Mouse (Mus musculus) liver, embryonic 12.5 days (tissue): Measurements from ENCODE around the gene Mme. TPM values are rescaled to one million over a fixed set of nuclear protein-coding genes. Genes with fewer than 3 reads are reported as not detected.

ENCODE experiments used
- ATAC-seq: fragments of 200-750 bp; cut with Nextera tagmentation; 2 replicates; pipeline ENCODE4 v1.8.0; 2017; ENCODE audit warnings: moderate number of reproducible peaks, mild to moderate bottlenecking, moderate library complexity
- H3K27ac ChIP-seq: fragments of 300-500 bp; sonication (generic); 2 replicates; pipeline ENCODE4 v1.5.1; 2016; ENCODE audit warnings: mild to moderate bottlenecking
- H3K27me3 ChIP-seq: fragments of 300-500 bp; sonication (generic); replicated peaks from 2 replicates; pipeline ENCODE4 v1.6.1; 2016; ENCODE audit warnings: mild to moderate bottlenecking, moderate library complexity
- H3K36me3 ChIP-seq: fragments of 300-500 bp; sonication (generic); 2 replicates; pipeline ENCODE4 v1.6.1; 2016; ENCODE audit warnings: mild to moderate bottlenecking, moderate library complexity
- H3K4me1 ChIP-seq: fragments of 300-500 bp; sonication (generic); 2 replicates; pipeline ENCODE4 v1.6.1; 2016
- H3K4me2 ChIP-seq: fragments of 300-500 bp; sonication (generic); 2 replicates; pipeline ENCODE4 v1.6.1; 2016; ENCODE audit warnings: mild to moderate bottlenecking, moderate library complexity
- H3K4me3 ChIP-seq: fragments of 300-500 bp; sonication (generic); 2 replicates; pipeline ENCODE4 v1.5.1; 2016; ENCODE audit warnings: mild to moderate bottlenecking, moderate library complexity
- H3K9ac ChIP-seq: fragments of 300-500 bp; sonication (generic); 2 replicates; pipeline ENCODE4 v1.6.1; 2016; ENCODE audit warnings: mild to moderate bottlenecking, moderate library complexity
- H3K9me3 ChIP-seq: fragments of 300-500 bp; sonication (generic); replicated peaks from 2 replicates; pipeline ENCODE4 v1.6.1; 2016; ENCODE audit warnings: mild to moderate bottlenecking, moderate library complexity
- WGBS: fragments of 180-500 bp; shearing (Covaris S2); methylation state at CpG from one replicate; pipeline ENCODE4 v1.1.7; 2016; ENCODE audit not compliant: insufficient replicate concordance; 5-methylcytosine and 5-hydroxymethylcytosine counted together
- polyA plus RNA-seq: library from polyadenylated mRNA; unstranded; fragments of >200 nt; fragmentation: Nextera tagmentation; extraction: Ambion mirVana; gene quantifications from 2 replicates; pipeline ENCODE4 v1.2.1, GENCODE M21; 2016

Gene Mme
- polyA plus RNA-seq, result 0.12 and 0.48 TPM in 2 replicates

GRCm38 (mm10) chr3:63241099-63241587 lies at the start of gene Mme:
Gene Mme (plus strand): TSS chr3:63241537.
- ATAC-seq, result no peak
- H3K27me3 ChIP-seq, result no peaks in the 10 kb centered on the region
- H3K4me2 ChIP-seq, result no peak within 1 kb of the TSS
- H3K27ac ChIP-seq, result no peak within 1 kb of the TSS
- no peaks in the 10 kb centered on the region for H3K36me3 ChIP-seq
- H3K9ac ChIP-seq, result no peak within 1 kb of the TSS
- H3K4me1 ChIP-seq, result no peaks in the 10 kb centered on the region
- H3K4me3 ChIP-seq, result no peak within 1 kb of the TSS
- WGBS, result 75% methylated on average over 7 of the region's 7 CpGs
- no peaks in the 10 kb centered on the region for H3K9me3 ChIP-seq

GRCm38 (mm10) chr3:63196565-63196964 lies 44.8 kb upstream of the Mme start:
- Histone ChIP-seq H3K9ac (no peak overlapping the region), H3K27me3 (no peaks in the 10 kb centered on the region), H3K27ac (no peak overlapping the region), H3K36me3 (no peaks in the 10 kb centered on the region), H3K4me3 (no peak overlapping the region), H3K9me3 (no peaks in the 10 kb centered on the region), H3K4me1 (no peaks in the 10 kb centered on the region), H3K4me2 (no peak overlapping the region)
- 80% methylated on average over 3 of the region's 3 CpGs for WGBS
- ATAC-seq, result no peak

GRCm38 (mm10) chr3:63198026-63198425 lies 43.3 kb upstream of the Mme start:
- no peak for ATAC-seq
- no peaks in the 10 kb centered on the region for H3K9me3 ChIP-seq
- no peak overlapping the region for H3K4me3 ChIP-seq
- H3K27me3 ChIP-seq, result no peaks in the 10 kb centered on the region
- no peak overlapping the region for H3K27ac ChIP-seq
- no peak overlapping the region for H3K4me2 ChIP-seq
- no peaks in the 10 kb centered on the region for H3K36me3 ChIP-seq
- no peak overlapping the region for H3K9ac ChIP-seq
- no peaks in the 10 kb centered on the region for H3K4me1 ChIP-seq
- 78% methylated on average over 2 of the region's 2 CpGs for WGBS

GRCm38 (mm10) chr3:63221867-63222591 lies 19.3 kb upstream of the Mme start:
- WGBS, result 67% methylated on average over 4 of the region's 4 CpGs
- no peak for ATAC-seq
- no peak overlapping the region for H3K4me2 ChIP-seq
- no peak overlapping the region for H3K27ac ChIP-seq
- no peaks in the 10 kb centered on the region for H3K36me3 ChIP-seq
- H3K4me3 ChIP-seq, result no peak overlapping the region
- H3K9ac ChIP-seq, result no peak overlapping the region
- H3K27me3 ChIP-seq, result no peaks in the 10 kb centered on the region
- H3K4me1 ChIP-seq, result no peaks in the 10 kb centered on the region
- no peaks in the 10 kb centered on the region for H3K9me3 ChIP-seq

GRCm38 (mm10) chr3:63223676-63224075 lies 17.7 kb upstream of the Mme start:
- Histone ChIP-seq H3K4me3 (no peak overlapping the region), H3K4me2 (no peak overlapping the region), H3K27ac (no peak overlapping the region), H3K9ac (no peak overlapping the region), H3K4me1 (no peaks in the 10 kb centered on the region), H3K36me3 (no peaks in the 10 kb centered on the region), H3K27me3 (no peaks in the 10 kb centered on the region), H3K9me3 (no peaks in the 10 kb centered on the region)
- WGBS, result 76% methylated on average over 1 of the region's 1 CpGs
- ATAC-seq, result no peak

- 48% methylated on average over 2 of the region's 2 CpGs for whole genome bisulfite sequencing
- no peak overlapping the region for H3K4me2 ChIP-seq
- no peaks in the 10 kb centered on the region for H3K27me3 ChIP-seq
- no peak overlapping the region for H3K9ac ChIP-seq
- H3K36me3 ChIP-seq, result no peaks in the 10 kb centered on the region
- no peak overlapping the region for H3K27ac ChIP-seq
- no peak for ATAC-seq
- no peaks in the 10 kb centered on the region for H3K9me3 ChIP-seq
- no peak overlapping the region for H3K4me3 ChIP-seq
- no peaks in the 10 kb centered on the region for H3K4me1 ChIP-seq
Observed at GRCm38 (mm10) chr3:63235957-63236356, 5.4 kb upstream of the Mme start.

- H3K4me2 ChIP-seq, result no peak overlapping the region
- no peaks in the 10 kb centered on the region for H3K36me3 ChIP-seq
- no peak overlapping the region for H3K9ac ChIP-seq
- H3K9me3 ChIP-seq, result no peaks in the 10 kb centered on the region
- ATAC-seq, result no peak
- no peaks in the 10 kb centered on the region for H3K4me1 ChIP-seq
- no peaks in the 10 kb centered on the region for H3K27me3 ChIP-seq
- H3K27ac ChIP-seq, result no peak overlapping the region
- H3K4me3 ChIP-seq, result no peak overlapping the region
Observed at GRCm38 (mm10) chr3:63243721-63244120, 2.4 kb downstream of the Mme start.

GRCm38 (mm10) chr3:63272091-63272490 lies 30.8 kb downstream of the Mme start:
- WGBS, result 67% methylated on average over 2 of the region's 2 CpGs

GRCm38 (mm10) chr3:63294316-63294715 lies 53.0 kb downstream of the Mme start:
- no peak overlapping the region for H3K27ac ChIP-seq
- H3K9ac ChIP-seq, result no peak overlapping the region
- no peak overlapping the region for H3K4me3 ChIP-seq
- H3K4me2 ChIP-seq, result no peak overlapping the region
- ATAC-seq, result no peak
- H3K4me1 ChIP-seq, result no peaks in the 10 kb centered on the region
- peaks cover 29% of the 10 kb centered on the region for H3K27me3 ChIP-seq
- H3K9me3 ChIP-seq, result no peaks in the 10 kb centered on the region
- H3K36me3 ChIP-seq, result no peaks in the 10 kb centered on the region
- 56% methylated on average over 6 of the region's 6 CpGs for WGBS

More at GRCm38 (mm10) chr3:63272091-63272490, 30.8 kb downstream of the Mme start:
- no peaks in the 10 kb centered on the region for H3K4me1 ChIP-seq
- no peaks in the 10 kb centered on the region for H3K27me3 ChIP-seq
- no peaks in the 10 kb centered on the region for H3K36me3 ChIP-seq
- ATAC-seq, result no peak
- no peak overlapping the region for H3K27ac ChIP-seq
- H3K4me2 ChIP-seq, result no peak overlapping the region
- no peak overlapping the region for H3K4me3 ChIP-seq
- H3K9me3 ChIP-seq, result no peaks in the 10 kb centered on the region
- no peak overlapping the region for H3K9ac ChIP-seq

GRCm38 (mm10) chr3:63294791-63295190 lies 53.5 kb downstream of the Mme start:
- no peaks in the 10 kb centered on the region for H3K4me1 ChIP-seq
- no peak for ATAC-seq
- no peak overlapping the region for H3K27ac ChIP-seq
- H3K9me3 ChIP-seq, result no peaks in the 10 kb centered on the region
- H3K36me3 ChIP-seq, result no peaks in the 10 kb centered on the region
- peaks cover 29% of the 10 kb centered on the region for H3K27me3 ChIP-seq
- WGBS, result 40% methylated on average over 4 of the region's 4 CpGs
- H3K9ac ChIP-seq, result no peak overlapping the region
- H3K4me2 ChIP-seq, result peak overlapping the region; percentile 74
- no peak overlapping the region for H3K4me3 ChIP-seq

- Histone ChIP-seq H3K27me3 (peaks cover 29% of the 10 kb centered on the region), H3K9ac (no peak overlapping the region), H3K4me3 (peak overlapping the region; percentile 49), H3K27ac (no peak overlapping the region), H3K4me2 (peak overlapping the region; percentile 74), H3K9me3 (no peaks in the 10 kb centered on the region), H3K4me1 (no peaks in the 10 kb centered on the region), H3K36me3 (no peaks in the 10 kb centered on the region)
- 0 out of 2 replicates have a peak, but pooled peaks have one; percentile 35 for ATAC-seq
- under 1% methylated on average over 21 of the region's 21 CpGs for WGBS
Observed at GRCm38 (mm10) chr3:63295237-63295636, 53.9 kb downstream of the Mme start.

GRCm38 (mm10) chr3:63295657-63296231 lies 54.4 kb downstream of the Mme start:
- peak; percentile 46; the same call in 1 of the 2 replicates for ATAC-seq

More at GRCm38 (mm10) chr3:63295657-63296231, 54.4 kb downstream of the Mme start:
- 1% methylated on average over 54 of the region's 54 CpGs for WGBS
- Histone ChIP-seq H3K9me3 (no peaks in the 10 kb centered on the region), H3K4me1 (no peaks in the 10 kb centered on the region), H3K27me3 (peaks cover 29% of the 10 kb centered on the region), H3K36me3 (no peaks in the 10 kb centered on the region), H3K27ac (no peak overlapping the region), H3K4me2 (peak overlapping the region; percentile 74), H3K9ac (no peak overlapping the region), H3K4me3 (peak overlapping the region; percentile 49)
